Mouse (Mus musculus): ENCODE data around the gene Maml3. TPM values are rescaled to one million over a fixed set of nuclear protein-coding genes. Genes with fewer than 3 reads are reported as not detected.

Gene Maml3
- polyA plus RNA-seq, 1 experiment from 2014 or later: 5.1 TPM

DNA sequence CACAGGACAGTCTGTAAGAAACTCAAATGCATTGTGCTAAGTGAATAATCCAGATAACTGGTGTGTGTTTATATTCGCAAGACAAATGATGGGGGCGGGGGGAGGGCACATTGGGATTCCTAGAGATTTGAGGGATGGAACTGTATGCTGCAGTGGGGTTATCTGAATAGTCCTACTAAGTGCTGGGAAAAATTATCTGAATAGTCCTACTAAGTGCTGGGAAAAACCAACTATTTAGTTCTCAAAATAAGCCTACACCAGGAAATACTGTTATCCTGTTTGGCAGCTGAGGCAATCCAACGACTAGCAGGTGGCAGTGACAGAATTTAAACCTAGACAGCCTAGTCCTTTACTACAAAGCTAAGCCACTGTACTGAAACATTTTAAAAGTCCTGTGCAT lies 62.2 kb downstream of the Maml3 start:
- Histone ChIP-seq H3K9me3 (no peaks in the 10 kb centered on the region), H3K4me1 (peaks cover 38% of the 10 kb centered on the region), H3K4me3 (no peak overlapping the region), H3K27me3 (no peaks in the 10 kb centered on the region), H3K36me3 (no peaks in the 10 kb centered on the region), H3K27ac (no peak overlapping the region), H3K9ac (no peak overlapping the region), H3K4me2 (no peak overlapping the region)
- WGBS: 76% methylated on average over 3 of the region's 3 CpGs
- no peak for ATAC-seq (ENCODE audit: insufficient number of reproducible peaks, low FRiP score, low TSS enrichment, low read depth)

DNA sequence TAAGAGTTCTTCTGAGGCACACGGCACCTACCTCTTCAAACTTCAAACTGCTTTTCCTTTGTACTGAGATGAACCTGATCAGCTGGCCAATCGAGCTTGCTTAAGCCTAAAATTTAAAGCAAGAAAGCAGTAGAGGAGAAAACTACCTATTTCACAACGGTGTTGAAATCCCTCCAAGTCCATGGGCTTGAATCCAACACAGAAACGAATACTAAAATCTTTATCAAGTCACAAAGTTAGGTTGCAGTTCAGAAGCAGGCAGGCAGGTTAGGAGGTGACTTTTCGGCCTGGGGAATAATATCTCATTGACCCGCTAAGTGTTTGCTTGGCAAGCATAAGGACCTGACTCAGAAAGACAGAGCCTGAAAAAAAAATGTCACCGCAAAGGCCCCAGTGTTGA lies 64.9 kb downstream of the Maml3 start:
- Histone ChIP-seq H3K27me3 (no peaks in the 10 kb centered on the region), H3K9me3 (no peaks in the 10 kb centered on the region), H3K27ac (no peak overlapping the region), H3K9ac (no peak overlapping the region), H3K4me1 (peaks cover 23% of the 10 kb centered on the region), H3K4me2 (no peak overlapping the region), H3K4me3 (no peak overlapping the region), H3K36me3 (no peaks in the 10 kb centered on the region)
- no peak for ATAC-seq (ENCODE audit: insufficient number of reproducible peaks, low FRiP score, low TSS enrichment, low read depth)
- WGBS: 72% methylated on average over 7 of the region's 7 CpGs

DNA sequence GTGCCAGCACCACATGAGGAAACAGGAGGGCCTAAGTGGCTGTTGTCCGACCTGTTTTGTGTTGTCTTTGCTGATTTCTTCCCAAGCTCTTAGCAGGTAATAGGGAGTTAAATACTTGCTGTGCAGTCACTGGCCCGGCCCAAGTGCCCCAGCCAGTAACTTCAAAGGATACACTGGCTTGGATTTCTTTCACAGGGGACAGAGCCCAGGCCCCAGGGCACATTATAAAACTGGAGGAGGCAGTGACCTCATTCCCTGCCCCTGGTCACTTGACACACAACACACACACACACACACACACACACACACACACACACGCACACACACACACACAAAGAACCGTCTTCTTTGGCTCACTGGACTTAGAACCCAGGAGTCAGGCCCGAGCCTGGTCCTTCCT lies 67.6 kb downstream of the Maml3 start:
- no peaks in the 10 kb centered on the region for H3K9me3 ChIP-seq
- peaks cover 19% of the 10 kb centered on the region for H3K4me1 ChIP-seq
- no peaks in the 10 kb centered on the region for H3K36me3 ChIP-seq
- H3K27me3 ChIP-seq: no peaks in the 10 kb centered on the region
- no peak overlapping the region for H3K4me2 ChIP-seq
- no peak overlapping the region for H3K9ac ChIP-seq
- H3K4me3 ChIP-seq: no peak overlapping the region
- 39% methylated on average over 5 of the region's 5 CpGs for WGBS
- no peak overlapping the region for H3K27ac ChIP-seq
- no peak for ATAC-seq (ENCODE audit: insufficient number of reproducible peaks, low FRiP score, low TSS enrichment, low read depth)

DNA sequence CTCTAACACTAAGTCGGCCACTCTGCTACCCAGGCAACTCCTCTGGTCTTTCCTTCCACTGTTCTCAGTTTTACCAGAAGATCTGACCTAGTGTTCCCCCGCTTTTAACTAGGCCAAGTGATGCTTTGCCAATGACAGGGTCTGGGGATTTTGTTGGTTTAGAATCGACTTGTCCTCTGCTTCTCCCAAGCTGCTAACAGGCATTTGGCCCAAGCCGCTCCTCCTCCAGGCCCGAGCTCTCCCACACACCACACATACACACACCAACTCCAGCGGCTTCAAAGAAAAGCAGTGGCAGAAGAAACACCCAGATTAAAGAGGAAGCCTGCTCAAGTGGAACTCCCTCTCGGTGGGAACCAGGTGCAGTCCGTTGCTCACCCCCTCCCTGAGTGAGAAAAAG lies 69.5 kb downstream of the Maml3 start:
- no peaks in the 10 kb centered on the region for H3K9me3 ChIP-seq
- H3K36me3 ChIP-seq: no peaks in the 10 kb centered on the region
- ATAC-seq (ENCODE audit: insufficient number of reproducible peaks, low FRiP score, low TSS enrichment, low read depth): no peak
- H3K27ac ChIP-seq: peak overlapping the region; percentile 22; the same call in 1 of the 2 replicates
- no peaks in the 10 kb centered on the region for H3K27me3 ChIP-seq
- peaks cover 23% of the 10 kb centered on the region for H3K4me1 ChIP-seq
- H3K4me2 ChIP-seq: no peak overlapping the region
- no peak overlapping the region for H3K4me3 ChIP-seq
- no peak overlapping the region for H3K9ac ChIP-seq
- 29% methylated on average over 8 of the region's 8 CpGs for WGBS

DNA sequence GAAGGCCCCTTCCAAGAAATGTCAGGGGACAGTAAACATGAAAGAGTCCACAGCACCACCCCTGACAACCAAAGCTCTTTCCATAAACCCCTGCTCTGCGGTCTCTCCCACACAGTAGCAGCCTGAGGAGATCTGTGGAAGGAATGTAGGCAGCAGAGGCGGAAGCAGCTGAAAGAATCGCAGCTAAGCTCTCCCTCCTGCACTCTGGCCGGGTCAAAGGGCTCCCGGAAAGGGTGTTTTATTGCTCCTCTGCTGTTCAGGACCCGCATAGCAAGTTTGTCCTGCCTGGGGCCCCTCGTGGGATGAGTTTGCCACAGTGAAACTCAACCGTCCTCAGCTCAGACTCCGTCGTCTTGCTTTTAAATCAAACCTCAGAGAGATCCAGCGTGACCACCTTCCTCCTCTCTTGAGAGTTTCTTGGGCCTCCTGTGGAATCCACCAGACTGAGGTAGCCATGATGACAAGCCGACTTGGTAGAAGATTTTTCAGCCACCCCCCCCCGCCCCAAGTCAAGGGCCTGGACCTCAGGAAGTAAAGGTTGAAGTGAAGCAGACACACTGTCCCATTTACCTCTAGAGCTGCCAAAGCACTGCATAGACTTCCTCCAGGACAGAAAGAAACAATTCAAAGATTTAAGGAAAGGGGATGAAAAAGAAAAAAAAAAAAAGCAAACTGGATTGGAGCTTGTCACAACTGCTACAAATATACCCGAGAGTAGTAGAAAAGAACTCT lies 70.9 kb downstream of the Maml3 start:
- Histone ChIP-seq H3K9me3 (no peaks in the 10 kb centered on the region), H3K4me2 (peak overlapping the region; percentile 14; the same call in 1 of the 2 replicates), H3K9ac (no peak overlapping the region), H3K27ac (peak overlapping the region; percentile 47; the same call in 1 of the 2 replicates), H3K4me1 (peaks cover 28% of the 10 kb centered on the region), H3K4me3 (no peak overlapping the region), H3K27me3 (no peaks in the 10 kb centered on the region), H3K36me3 (no peaks in the 10 kb centered on the region)
- no peak for ATAC-seq (ENCODE audit: insufficient number of reproducible peaks, low FRiP score, low TSS enrichment, low read depth)
- WGBS: 23% methylated on average over 14 of the region's 14 CpGs

DNA sequence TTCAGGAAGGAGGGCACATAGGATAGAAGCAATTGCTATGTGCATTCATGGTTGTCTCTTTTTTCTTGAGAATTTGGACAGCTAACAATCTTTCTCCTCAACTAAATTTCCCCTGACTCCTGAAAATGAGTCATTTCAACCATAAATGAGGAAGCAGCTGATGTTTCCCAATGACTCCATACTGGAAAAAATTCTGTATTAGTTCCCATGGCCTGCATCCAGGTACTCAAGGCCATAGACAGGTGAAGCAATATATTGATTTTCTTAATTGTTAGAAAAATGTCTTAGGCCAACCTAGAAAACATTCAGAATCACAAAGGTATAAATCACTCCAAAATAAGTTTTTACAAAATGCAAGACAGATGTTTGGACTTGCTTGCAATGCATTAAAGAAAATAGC lies 73.5 kb downstream of the Maml3 start:
- H3K27me3 ChIP-seq: no peaks in the 10 kb centered on the region
- H3K9ac ChIP-seq: no peak overlapping the region
- H3K4me1 ChIP-seq: peaks cover 28% of the 10 kb centered on the region
- H3K4me3 ChIP-seq: no peak overlapping the region
- H3K36me3 ChIP-seq: no peaks in the 10 kb centered on the region
- no peak overlapping the region for H3K27ac ChIP-seq
- no peaks in the 10 kb centered on the region for H3K9me3 ChIP-seq
- ATAC-seq (ENCODE audit: insufficient number of reproducible peaks, low FRiP score, low TSS enrichment, low read depth): no peak
- H3K4me2 ChIP-seq: no peak overlapping the region

DNA sequence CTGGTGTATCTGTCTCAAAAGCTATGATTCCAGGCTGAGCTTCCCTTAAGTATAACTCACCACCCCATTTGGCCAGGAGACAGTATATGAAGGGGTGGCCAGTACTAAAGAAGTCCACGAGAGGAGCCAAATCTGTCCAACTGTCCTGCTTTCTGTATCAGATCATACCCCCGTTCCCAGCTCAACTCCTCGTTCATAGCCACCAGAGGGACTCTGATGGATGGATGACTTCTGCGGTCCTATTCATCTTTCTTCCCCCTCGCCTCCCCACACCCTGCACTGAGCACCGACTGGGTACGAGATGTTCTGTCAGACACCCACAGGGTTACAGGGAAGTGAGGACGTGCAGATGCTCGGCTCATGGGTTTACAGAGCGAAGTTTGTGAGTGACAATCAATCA lies 74.8 kb downstream of the Maml3 start:
- H3K4me2 ChIP-seq: peak overlapping the region; percentile 33
- H3K9ac ChIP-seq: no peak overlapping the region
- peaks cover 24% of the 10 kb centered on the region for H3K4me1 ChIP-seq
- ATAC-seq (ENCODE audit: insufficient number of reproducible peaks, low FRiP score, low TSS enrichment, low read depth): no peak
- WGBS: 51% methylated on average over 10 of the region's 10 CpGs
- H3K27ac ChIP-seq: 0 out of 2 replicates have a peak overlapping the region, but pooled peaks have one; percentile 13
- peak overlapping the region; percentile 22 for H3K4me3 ChIP-seq
- no peaks in the 10 kb centered on the region for H3K9me3 ChIP-seq
- H3K36me3 ChIP-seq: no peaks in the 10 kb centered on the region
- H3K27me3 ChIP-seq: no peaks in the 10 kb centered on the region

DNA sequence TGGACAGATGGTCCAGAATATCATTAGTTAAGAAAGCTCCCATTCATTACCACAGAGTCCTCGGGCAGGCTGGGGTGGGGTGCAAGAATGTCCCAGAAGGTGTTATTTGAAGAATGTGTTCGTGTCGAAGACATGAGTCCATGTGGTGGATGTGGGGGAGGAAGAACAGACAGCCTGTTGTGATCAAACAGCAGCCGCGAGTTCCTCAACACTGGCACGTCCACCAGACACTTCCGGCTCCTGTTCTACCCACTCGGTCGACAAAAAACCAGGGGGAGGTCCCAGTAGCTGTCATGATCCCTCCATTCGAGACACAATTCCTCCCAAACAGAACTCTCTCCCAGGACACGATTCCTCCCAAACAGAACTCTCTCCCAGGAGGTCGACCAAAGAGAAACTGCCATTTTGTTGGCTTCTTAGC lies 75.2 kb downstream of the Maml3 start:
- Histone ChIP-seq H3K27ac (0 out of 2 replicates have a peak overlapping the region, but pooled peaks have one; percentile 13), H3K36me3 (no peaks in the 10 kb centered on the region), H3K4me2 (peak overlapping the region; percentile 33), H3K9ac (no peak overlapping the region), H3K27me3 (no peaks in the 10 kb centered on the region), H3K9me3 (no peaks in the 10 kb centered on the region), H3K4me3 (peak overlapping the region; percentile 22), H3K4me1 (peaks cover 22% of the 10 kb centered on the region)
- ATAC-seq (ENCODE audit: insufficient number of reproducible peaks, low FRiP score, low TSS enrichment, low read depth): no peak
- 25% methylated on average over 12 of the region's 12 CpGs for WGBS

DNA sequence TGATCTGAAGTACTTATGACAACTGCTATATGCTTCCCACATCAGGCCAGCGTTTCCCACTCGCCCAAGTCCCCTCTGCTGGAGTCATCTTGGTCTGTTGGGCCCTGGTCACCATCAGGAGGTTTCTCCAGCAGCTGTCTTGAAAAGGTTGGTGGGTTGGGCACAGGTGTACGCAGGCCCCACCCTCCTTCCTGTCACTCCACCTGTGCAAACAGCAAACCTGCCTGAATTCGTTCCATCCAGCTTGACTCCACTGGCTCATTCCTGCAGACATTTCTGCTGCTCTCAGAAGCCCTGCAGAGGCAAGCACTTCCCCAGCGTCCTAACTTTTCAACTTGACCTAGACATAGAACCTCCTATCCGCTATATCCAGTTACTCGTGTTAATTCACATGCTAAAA lies 76.9 kb downstream of the Maml3 start:
- H3K27ac ChIP-seq: no peak overlapping the region
- 0 out of 2 replicates have a peak, but pooled peaks cover 12% of the 10 kb centered on the region for H3K4me1 ChIP-seq
- no peak for ATAC-seq (ENCODE audit: insufficient number of reproducible peaks, low FRiP score, low TSS enrichment, low read depth)
- 67% methylated on average over 7 of the region's 7 CpGs for WGBS
- H3K27me3 ChIP-seq: no peaks in the 10 kb centered on the region
- no peak overlapping the region for H3K9ac ChIP-seq
- no peak overlapping the region for H3K4me2 ChIP-seq
- H3K36me3 ChIP-seq: no peaks in the 10 kb centered on the region
- no peaks in the 10 kb centered on the region for H3K9me3 ChIP-seq
- H3K4me3 ChIP-seq: no peak overlapping the region

DNA sequence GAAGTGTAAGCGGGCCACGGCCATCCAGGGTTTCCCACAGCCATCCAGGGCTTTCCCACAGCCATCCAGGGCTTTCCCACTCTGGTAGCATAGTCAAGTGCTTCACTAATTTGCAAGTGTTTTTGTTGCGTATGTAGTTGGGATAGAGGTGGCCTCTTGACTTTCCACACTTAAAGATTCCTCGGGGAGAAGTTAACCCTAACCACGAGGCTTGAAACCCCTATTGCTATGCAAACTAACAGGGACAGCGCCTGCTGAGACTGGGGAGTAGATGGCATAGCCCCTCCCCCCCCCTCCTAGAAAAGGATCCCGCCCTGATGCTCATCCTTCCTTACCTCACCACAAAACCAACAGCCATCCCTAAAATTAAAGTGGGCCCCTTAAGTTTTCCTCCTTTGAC lies 82.4 kb downstream of the Maml3 start:
- WGBS: 53% methylated on average over 7 of the region's 7 CpGs
- H3K36me3 ChIP-seq: no peaks in the 10 kb centered on the region
- ATAC-seq (ENCODE audit: insufficient number of reproducible peaks, low FRiP score, low TSS enrichment, low read depth): no peak
- H3K9ac ChIP-seq: no peak overlapping the region
- no peak overlapping the region for H3K4me2 ChIP-seq
- H3K27ac ChIP-seq: no peak overlapping the region
- H3K27me3 ChIP-seq: no peaks in the 10 kb centered on the region
- H3K9me3 ChIP-seq: no peaks in the 10 kb centered on the region
- 0 out of 2 replicates have a peak, but pooled peaks cover 2% of the 10 kb centered on the region for H3K4me1 ChIP-seq
- H3K4me3 ChIP-seq: no peak overlapping the region

DNA sequence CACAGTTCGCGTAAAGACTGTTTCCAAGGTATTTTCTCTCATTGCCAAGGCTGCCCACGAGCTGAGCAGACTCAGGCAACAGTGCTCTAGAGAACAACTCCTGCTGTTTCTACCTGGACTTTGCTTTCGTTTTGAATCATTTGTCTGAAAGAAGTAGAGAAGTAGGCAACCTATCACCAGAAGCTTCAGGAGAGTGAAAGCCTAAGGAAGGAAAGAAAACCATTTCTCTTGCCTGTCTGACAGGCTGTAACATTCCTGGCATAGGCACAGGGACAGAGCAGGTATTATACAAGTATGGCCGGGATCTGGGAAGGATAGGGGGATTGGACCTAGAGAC lies 86.8 kb downstream of the Maml3 start:
- no peaks in the 10 kb centered on the region for H3K27me3 ChIP-seq
- ATAC-seq (ENCODE audit: insufficient number of reproducible peaks, low FRiP score, low TSS enrichment, low read depth): no peak
- WGBS: 55% methylated on average over 5 of the region's 5 CpGs
- no peaks in the 10 kb centered on the region for H3K4me1 ChIP-seq
- H3K27ac ChIP-seq: no peak overlapping the region
- H3K9ac ChIP-seq: no peak overlapping the region
- peak overlapping the region; percentile 36; the same call in 1 of the 2 replicates for H3K4me2 ChIP-seq
- no peaks in the 10 kb centered on the region for H3K9me3 ChIP-seq
- H3K4me3 ChIP-seq: 0 out of 2 replicates have a peak overlapping the region, but pooled peaks have one; percentile 12
- no peaks in the 10 kb centered on the region for H3K36me3 ChIP-seq

DNA sequence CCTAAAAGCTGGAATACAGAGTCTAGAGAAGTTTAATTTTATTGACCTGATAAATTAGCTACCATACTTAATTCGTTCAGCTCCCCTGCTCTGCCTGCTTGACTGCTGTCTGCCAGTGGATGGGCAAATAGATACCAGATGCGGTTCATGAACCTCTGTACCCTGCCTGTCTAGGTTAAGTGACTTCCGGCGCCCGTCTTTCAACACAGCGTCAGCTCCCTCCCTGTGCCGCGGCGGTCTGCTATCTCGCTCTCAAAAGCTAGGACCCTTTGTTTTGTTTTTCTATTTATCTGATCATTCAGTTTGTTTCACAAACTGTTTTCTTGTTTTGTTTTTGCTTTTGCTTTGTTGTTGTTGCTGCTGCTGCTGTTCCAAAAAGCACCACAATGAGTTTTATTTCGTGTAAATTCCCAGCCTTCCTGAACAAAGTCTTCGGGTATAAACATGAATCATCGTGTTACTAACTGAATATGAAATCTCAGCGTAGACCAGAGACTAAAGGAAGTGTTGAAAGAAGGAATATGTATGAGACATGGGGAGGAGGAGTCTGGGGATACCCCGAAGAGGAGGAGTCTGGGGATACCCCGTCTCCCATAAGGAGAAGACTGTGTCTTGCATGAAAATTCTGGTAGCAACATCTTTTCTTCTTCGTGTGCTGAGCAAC lies 87.3 kb downstream of the Maml3 start:
- Histone ChIP-seq H3K27me3 (no peaks in the 10 kb centered on the region), H3K4me2 (peak overlapping the region; percentile 36), H3K9me3 (no peaks in the 10 kb centered on the region), H3K4me3 (peak overlapping the region; percentile 12; the same call in 1 of the 2 replicates), H3K9ac (no peak overlapping the region), H3K36me3 (no peaks in the 10 kb centered on the region), H3K27ac (no peak overlapping the region), H3K4me1 (no peaks in the 10 kb centered on the region)
- no peak for ATAC-seq (ENCODE audit: insufficient number of reproducible peaks, low FRiP score, low TSS enrichment, low read depth)
- WGBS: 27% methylated on average over 17 of the region's 17 CpGs
